Mouse (Mus musculus): ENCODE measurements at regions not wholly inside any gene's neighbourhood (a gene's known extent, or its start where the extent isn't known, plus 50 kb on each side); places are given as distances from the start of the nearest gene placed in this dataset.
"Not testable (repeated sequence)": the region's sequence is repeated elsewhere in the genome, so short reads cannot be mapped to it uniquely, and the experiment has no call there.

GRCm38 (mm10) chr10:27761402-27761801 lies 141.8 kb upstream of the Lama2 start:
- DNase-seq (ENCODE audit: low spot score in 2 of 2) = no peak

DNA sequence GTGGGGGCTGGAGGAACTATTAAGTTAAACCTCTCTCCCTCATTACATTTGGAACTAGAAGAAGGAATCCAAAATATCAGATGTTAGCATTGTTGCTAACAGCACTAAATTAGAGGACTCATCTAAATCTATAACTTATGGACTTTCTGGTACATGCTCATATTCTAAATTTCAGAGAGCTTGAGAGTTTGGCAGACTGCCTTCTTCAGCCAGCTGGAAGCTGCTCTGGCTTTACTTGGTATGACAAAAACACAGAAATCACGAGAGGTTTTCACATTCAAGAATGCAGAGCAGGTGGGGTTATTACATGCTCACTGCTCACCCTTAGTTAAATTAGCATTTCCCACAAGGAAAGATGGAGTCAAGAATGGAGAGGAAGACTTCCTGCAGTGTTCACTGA lies 182.8 kb upstream of the Lama2 start:
- peak; percentile 11 to 23 for DNase-seq (ENCODE audit: low spot score in 2 of 2)

DNA sequence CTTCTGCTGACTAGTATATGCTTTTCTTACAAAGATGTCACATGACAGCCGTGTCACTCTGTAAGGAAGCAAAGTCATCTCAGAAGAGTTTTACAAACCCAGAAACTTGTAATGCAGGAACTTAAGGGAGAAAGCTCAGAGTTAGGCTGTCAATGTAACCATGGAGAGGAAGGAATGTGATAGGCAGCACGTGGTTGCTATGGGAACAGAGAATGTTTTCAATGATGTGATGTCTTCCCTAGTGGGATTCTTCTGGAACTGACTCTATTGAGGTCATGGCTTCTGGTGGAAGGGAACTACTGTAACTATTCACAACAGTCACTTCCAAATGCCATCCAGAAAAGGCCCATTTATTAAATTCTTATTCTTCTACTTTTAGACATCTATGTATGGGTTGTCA lies 190.0 kb upstream of the Lama2 start:
- DNase-seq (ENCODE audit: low spot score in 2 of 2) = no peak

DNA sequence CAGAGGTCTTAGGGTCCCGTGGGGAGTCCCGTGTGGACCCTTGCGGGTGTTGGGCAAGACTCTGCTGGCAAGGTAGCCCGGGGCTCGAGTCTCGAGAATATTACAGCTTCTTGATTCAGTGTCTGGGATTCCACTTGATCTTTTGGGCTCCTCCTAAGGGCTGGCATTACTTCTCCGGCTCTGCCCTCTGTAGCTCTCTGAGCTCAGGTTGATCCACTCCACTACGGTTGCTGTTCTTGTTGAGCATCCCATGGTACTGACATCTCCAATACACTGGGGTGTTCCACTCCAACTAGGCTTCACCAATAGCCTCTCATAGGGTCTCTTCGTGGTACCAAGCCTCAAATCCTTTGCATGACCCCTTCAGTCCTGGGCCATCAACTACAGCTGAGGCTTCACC lies 206.1 kb upstream of the Lama2 start:
- not testable (repeated sequence) for DNase-seq (ENCODE audit: low spot score in 2 of 2)

GRCm38 (mm10) chr10:27828346-27828745 lies 208.8 kb upstream of the Lama2 start:
- DNase-seq (ENCODE audit: low spot score in 2 of 2) = no peak

GRCm38 (mm10) chr10:27838666-27839065 lies 219.1 kb upstream of the Lama2 start:
- no peak for DNase-seq (ENCODE audit: low spot score in 2 of 2)

DNA sequence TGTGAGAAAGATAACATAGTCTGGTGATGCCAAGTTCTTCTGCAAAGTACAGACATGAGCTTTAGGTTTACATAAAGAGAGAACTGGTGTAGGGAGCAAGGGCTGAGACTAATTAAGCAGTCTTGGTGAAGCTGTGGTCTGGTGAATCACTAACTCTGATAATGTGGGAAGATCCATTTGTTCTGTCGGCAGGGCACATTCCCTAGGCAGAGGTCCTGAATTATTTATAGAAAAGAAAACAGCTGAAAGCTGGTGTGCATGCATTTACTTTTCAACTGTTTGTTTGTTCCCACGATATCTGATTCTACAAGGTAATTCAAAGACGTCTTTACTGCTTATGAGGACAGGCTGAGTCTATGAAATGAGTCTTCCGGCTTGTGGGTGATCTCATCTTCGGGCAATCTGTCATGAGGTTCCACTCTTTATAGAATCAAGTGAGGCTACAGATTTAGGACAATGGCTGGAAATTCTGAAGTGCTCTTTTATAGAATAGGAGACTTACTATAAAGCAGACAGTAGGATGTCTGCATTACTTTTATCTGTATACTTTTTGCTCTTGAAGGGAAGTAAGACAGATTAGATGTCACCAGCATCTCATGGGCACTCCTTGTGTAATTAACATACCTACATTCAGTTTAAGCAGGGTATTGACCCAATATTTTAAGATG lies 221.6 kb upstream of the Lama2 start:
- no peak for DNase-seq (ENCODE audit: low spot score in 2 of 2)

- DNase-seq (ENCODE audit: low spot score in 2 of 2) = no peak
These were observed 223.5 kb upstream of the Lama2 start for GRCm38 (mm10) chr10:27843010-27843409.

DNA sequence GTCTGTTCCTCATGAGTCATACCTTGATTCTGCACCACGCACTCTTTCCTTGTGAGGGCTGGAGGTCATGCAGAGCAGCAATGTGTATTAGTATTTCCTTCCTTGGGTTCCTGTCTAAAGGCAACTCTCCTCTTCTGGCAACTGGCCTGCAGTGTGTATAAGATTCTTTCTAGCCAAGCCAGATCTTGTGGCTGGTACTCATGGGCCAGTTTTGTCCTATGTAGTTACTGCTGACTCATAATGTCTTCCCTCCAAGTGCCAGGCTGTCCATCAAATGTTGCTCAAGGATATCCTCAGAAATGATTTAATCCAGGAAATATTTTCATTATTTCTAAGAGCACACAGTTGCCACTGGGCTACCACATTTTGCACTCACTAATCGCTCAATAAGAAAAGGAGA lies 211.0 kb upstream of the Ptprk start:
- no peak for DNase-seq (ENCODE audit: low spot score in 2 of 2)

- DNase-seq (ENCODE audit: low spot score in 2 of 2) = no peak
These were observed 193.8 kb upstream of the Ptprk start for GRCm38 (mm10) chr10:27880867-27881266.

DNA sequence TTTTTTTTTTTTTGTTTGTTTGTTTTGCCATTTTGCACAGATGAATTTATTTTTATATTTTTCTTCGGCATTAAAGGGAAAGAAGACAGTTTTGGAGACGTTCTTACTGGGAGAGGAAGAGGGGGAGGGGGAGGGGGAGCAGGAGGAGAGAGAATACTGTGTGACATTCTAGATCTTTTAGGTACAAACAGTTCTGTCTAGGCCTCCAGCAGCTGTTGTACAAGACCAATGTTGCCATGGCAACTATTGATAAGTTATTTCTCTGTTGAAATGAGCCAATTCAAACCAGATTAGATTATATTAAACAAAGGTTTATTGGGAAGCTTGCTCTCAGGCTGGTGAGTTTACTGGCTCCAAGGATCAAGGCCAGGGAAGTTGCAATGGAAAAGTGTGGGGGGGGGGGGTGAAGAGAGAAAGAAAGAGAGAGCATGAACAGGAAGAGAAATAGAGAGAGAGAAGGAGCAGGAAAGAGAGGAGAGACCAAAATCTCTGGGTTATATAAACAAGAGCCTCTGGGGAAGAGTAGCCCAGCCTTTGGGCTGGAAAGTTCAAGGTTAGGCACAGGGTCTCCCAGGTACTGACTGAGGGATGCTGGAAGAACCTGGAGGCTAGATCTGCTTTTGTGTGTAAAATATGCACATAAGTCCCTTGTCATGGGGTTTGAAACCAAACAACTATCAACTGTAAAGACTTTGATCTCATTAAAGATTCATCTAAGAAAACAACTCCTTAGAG lies 182.7 kb upstream of the Ptprk start:
- DNase-seq (ENCODE audit: low spot score in 2 of 2) = no peak

DNA sequence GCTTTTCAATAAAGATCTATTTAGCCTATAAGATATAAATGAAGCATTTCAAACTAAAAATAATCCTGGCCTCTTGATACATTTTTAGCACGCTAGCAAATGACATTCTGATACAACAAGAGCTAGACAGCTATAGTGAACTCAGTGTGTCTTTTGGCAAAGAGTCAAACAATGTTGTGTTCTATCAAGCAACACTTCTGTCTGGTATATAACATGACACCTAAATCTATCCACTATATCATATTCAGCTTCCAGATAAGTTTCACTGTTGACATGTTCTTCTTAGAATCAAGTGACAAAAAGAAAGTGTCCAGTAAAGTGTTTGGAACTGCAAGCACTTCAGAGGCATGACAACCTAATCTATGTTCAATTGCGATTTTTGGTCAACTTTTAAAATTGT lies 158.2 kb upstream of the Ptprk start:
- no peak for DNase-seq (ENCODE audit: low spot score in 2 of 2)

DNA sequence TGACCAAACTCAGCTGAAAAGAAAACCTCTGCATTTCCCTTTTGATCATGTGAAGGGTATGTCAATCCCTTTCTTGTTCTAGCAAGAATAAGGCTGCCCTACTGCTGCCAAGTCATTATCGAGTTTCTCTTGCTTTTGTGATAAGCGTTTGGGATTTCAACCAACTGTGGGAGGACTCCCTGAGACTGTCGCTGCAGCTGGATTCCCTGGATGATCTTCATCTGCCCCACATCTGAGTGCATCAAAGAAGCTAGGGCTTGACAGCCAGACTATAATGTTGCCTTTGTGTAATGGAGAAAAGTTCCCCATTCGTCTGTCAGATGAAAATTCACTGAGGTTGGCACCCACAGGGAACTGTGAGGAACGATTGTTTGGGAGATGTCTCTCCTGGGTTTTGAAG lies 147.4 kb upstream of the Ptprk start:
- no peak for DNase-seq (ENCODE audit: low spot score in 2 of 2)

DNA sequence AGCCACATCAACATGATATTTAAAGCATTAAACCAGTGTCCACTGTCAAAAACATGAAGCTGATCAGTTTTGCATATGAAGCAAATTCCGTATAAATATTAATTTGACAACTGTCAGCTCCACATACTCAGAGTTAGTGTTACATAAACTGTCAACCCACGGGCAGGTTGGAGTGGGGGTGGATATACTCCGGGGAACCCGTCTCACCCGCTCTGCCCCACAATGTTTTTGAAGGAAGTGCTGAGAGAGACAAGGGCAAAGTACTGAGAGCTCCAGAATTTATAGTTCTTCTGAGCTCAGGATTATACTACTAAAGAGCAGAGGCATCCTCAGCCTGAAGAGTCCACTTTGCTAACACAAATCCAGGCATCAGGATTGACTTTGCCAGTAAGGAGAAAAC lies 132.5 kb upstream of the Ptprk start:
- DNase-seq (ENCODE audit: low spot score in 2 of 2) = peak in 1 of 2 experiments; percentile 0

- DNase-seq (ENCODE audit: low spot score in 2 of 2) = no peak
These were observed 125.5 kb upstream of the Ptprk start for GRCm38 (mm10) chr10:27949127-27949526.

DNA sequence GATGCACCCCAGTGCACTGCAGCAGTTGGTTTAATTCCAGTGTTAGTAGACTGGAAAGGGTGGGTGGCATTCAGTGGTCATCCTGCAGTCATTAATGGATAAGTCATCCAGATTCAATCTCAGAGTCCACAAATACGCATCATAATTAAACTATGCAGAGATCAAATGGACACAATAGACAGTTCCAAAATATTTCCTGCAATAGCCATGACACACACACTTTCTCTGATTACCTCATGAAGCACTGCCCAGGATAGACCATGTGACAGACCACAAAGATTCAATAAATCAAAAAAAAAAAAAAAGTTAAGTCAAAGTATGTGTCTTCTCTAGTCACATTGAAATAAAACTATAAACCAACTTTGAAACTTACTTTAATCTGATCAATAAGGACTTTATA lies 106.4 kb upstream of the Ptprk start:
- DNase-seq (ENCODE audit: low spot score in 2 of 2) = no peak

GRCm38 (mm10) chr10:27984047-27984446 lies 90.6 kb upstream of the Ptprk start:
- no peak for DNase-seq (ENCODE audit: low spot score in 2 of 2)

DNA sequence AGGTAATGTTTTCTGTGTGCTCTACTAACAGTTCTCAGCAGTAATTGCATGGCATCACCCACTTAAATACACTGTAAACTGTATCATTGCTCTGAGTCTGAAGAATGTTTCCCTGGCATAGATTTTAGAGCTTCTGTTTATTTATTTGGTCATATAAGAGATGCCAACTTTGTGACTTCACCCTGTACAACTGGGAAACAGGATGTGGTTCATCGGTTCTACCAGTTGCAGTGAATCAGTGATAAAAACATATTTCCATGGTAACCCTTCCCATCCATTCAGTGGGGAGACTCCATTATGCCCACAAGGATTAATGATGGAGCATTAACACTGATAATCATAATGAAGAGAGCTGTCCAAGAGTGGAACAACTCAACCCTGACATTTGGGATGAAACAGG lies 89.6 kb upstream of the Ptprk start:
- no peak for DNase-seq (ENCODE audit: low spot score in 2 of 2)

DNA sequence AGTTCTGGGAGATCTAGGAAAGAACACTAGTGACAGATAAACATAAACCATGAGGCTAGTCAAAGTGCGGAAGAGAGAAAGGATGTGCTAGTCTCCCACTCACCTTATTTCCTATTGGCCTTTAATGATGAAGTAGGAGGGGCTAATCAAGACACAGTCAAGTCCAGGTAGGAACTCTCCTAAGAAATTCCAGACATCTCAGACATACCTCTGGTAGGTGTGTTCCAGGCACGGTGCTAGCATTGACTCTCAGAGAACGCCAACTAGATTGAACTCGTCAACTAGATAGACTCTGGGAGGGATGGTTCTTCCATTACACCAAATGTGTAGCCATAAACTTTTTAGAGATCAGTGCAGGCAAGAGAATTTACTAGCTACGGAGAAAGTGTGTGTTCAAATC lies 87.6 kb upstream of the Ptprk start:
- no peak for DNase-seq (ENCODE audit: low spot score in 2 of 2)

- DNase-seq (ENCODE audit: low spot score in 2 of 2) = no peak
These were observed 86.6 kb upstream of the Ptprk start for GRCm38 (mm10) chr10:27988066-27988465.

DNA sequence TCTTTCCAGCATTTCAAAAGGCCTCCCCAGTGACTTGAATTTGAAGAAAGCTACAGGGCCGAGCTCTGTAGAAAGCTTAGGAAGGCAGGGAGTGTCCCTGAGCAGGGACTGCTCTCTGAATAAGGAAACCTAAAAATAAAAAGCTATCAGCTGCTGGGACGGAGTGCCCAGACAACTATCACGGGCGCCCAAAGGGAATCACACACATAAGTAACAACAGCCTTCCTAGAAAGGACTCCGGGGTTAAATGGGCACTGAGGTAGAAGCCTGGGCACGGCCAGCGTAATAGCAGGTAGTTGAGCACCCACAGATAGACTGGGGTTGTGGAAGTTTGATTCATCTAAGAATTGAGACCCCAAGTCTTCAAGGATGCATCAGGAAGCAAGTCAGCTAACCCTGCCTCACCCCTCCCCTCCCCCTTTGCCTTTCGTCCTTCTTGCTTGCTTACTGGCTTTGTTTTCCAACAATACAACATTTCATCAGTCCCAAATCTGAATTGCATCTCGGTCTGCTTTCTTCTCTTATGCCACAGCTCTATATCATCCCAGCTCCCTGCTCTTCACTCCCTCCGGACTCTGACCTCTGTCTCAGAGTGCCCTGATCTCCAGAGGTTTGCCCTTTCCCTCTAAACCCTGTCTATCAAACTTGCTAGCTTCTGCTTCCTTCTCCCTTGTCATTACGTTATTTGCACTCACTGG lies 84.1 kb upstream of the Ptprk start:
- DNase-seq (ENCODE audit: low spot score in 2 of 2) = no peak

- no peak for DNase-seq (ENCODE audit: low spot score in 2 of 2)
These were observed 83.6 kb upstream of the Ptprk start for GRCm38 (mm10) chr10:27991057-27991365.

DNA sequence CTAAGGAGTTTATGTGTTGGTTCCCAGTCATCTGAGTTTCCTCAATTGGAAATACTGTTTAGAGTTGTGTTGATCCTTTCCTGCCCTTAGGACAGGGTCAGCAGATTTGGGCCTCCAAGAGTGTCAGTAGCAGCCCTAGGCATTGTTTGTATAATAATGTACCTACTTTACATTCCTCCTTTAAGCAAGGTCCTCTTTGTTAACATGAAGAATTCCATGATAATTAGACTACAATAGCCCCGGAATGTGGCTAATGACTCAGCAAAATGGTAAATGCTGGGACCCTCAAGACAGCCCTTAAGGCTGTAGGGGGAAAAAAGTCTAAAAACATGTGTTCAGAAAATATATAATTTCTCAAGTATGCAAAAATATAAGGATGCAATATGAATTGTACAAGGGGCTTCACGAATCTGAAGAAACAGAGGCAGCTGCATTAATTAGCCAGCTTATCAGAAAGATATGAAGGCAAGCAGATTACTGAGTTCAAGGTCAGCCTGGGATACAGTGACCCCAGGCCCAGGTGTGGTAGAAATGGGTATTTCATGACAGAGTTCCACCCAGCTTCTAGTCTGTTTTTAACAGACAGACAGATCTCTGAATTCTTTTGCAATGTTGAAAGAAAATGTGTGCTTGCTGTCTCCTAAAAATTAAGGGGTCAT lies 80.1 kb upstream of the Ptprk start:
- DNase-seq (ENCODE audit: low spot score in 2 of 2) = no peak
